Mouse (Mus musculus) left cerebral cortex, postnatal 4 days (tissue): ENCODE measurements around the gene Gm2663. TPM values are rescaled to one million over a fixed set of nuclear protein-coding genes. Genes with fewer than 3 reads are reported as not detected.
"Not testable (repeated sequence)": the region's sequence is repeated elsewhere in the genome, so short reads cannot be mapped to it uniquely, and the experiment has no call there.

Experiments
- DNase-seq: peaks from one replicate; pipeline ENCODE4 v3.0.0-alpha.2; 2022
- intact Hi-C: fragments of 180-260 bp; cut with DNase I; formaldehyde crosslinking; loops from one replicate; pipeline ENCODE4 v1.15.1; 2025
- total RNA-seq, 2 experiments: library from RNA; stranded (reverse); gene quantifications; 2 replicates each; pipeline ENCODE4 v1.2.3; 2021

The Gm2663 gene
- not detected for total RNA-seq

GRCm38 (mm10) chr6:40999379-40999778, at the start of gene Gm2663:
Gm2663 (minus strand) TSS chr6:40999479.
- DNase-seq, intact Hi-C loops: not testable (repeated sequence)

- no peak for DNase-seq
- intact Hi-C loops: no loop called here
These were observed 49.3 kb upstream of the Gm2663 start for GRCm38 (mm10) chr6:41048602-41049001.

DNA sequence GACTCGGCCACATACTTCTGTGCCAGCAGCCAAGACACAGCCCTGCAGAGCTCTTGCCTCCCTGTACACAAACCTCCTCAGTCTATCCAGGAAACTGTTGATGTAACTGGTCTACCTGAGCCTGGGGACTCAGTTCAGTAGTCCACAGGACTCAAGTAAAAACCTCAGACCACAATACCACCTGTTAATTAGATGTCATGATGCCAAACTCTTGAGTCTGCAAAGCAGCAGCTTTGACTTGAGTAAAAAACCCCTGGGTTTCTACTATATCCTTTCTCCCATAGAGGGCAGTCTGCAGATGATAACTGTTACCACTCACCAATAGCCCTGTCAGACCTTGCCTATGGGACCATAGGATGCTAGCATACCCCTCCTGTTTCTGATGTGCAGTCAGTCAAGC, 48.7 kb upstream of the Gm2663 start:
- intact Hi-C loops: no loop called here
- DNase-seq: no peak

DNA sequence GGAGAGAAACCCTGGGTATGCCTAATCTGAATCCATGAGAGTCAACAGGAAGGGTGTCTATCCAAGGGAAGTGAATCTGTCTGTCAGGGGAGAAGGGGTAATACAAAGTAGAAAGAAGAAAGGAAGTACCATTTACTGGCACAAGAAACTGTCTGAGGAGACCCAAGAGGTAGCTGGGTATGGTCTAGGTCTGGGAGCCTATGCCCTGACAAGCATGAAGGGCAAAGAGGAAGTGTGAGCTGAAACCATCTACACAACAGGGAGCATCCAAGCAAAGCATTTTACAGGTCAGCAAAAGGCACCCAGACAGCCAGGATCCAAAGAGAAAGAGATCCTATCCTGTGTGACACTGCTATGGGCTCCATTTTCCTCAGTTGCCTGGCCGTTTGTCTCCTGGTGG, 47.9 kb upstream of the Gm2663 start:
- no peak for DNase-seq
- intact Hi-C loops: no loop called here

DNA sequence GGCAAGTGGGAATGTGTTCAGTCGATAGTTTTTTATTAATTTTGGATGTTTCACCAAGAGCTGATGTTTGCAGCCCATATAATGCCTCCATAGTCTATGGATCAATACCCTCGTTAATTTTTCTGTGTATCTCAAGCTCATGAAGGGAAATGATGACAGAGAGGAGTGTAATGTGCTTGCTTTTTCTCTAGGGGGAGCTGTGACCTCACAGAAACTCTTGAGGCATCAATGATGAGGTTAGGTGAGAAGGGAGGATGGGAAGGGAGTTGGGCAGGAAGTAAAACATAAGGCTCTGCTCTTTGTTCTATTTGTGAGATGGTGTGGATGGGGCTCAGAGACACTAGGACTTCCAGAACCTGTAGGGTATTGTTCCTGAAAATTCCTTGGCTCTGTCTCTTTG, 47.3 kb upstream of the Gm2663 start:
- no peak for DNase-seq
- intact Hi-C loops: no loop called here

DNA sequence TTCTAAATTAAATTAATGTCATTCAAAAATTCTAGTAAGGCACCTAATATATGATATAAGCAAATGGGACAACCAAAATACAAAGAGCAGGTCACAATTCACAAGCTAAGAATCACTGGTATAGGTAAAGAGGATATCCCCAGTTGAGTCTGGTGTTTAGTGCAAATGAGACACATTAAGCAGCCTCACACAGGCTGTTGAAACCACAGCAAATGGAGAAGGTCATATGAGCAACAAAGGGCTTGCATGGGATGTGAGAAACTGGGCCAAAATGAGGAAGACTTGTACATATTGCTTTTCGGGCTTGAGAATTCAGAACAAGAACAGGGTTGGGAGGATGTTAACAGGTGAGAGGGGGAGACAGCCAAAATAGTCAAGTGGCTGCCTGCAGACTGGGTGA, 45.5 kb upstream of the Gm2663 start:
- DNase-seq: no peak
- intact Hi-C loops: no loop called here

GRCm38 (mm10) chr6:41044314-41044713, 45.0 kb upstream of the Gm2663 start:
- DNase-seq: no peak

DNA sequence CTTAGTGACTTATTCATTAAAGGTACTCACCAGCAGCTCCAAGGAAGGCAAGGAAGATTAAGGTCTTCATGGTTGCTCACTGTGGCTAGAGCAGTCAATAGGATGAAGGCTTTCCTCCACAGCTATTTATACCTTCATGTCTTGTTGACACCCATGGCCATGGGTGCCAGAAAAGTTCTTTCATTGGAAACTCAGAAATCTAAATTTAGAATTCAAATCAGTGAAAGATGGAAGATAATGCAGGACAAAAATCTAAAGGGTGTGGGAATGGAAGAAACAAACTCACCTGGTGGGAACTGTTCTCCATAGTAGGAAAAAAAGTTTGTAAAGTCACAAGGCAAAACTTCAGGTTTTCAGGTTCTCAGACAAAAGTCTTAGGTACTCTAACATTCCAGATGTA, 36.1 kb upstream of the Gm2663 start, which contains the start of gene 2210010C04Rik:
Gene 2210010C04Rik, minus strand, starts transcription at position 101 of the 400 bp plus-strand sequence.
- intact Hi-C loops: no loop called here
- DNase-seq: no peak

More at GRCm38 (mm10) chr6:41044314-41044713, 45.0 kb upstream of the Gm2663 start:
- intact Hi-C loops: no loop called here

DNA sequence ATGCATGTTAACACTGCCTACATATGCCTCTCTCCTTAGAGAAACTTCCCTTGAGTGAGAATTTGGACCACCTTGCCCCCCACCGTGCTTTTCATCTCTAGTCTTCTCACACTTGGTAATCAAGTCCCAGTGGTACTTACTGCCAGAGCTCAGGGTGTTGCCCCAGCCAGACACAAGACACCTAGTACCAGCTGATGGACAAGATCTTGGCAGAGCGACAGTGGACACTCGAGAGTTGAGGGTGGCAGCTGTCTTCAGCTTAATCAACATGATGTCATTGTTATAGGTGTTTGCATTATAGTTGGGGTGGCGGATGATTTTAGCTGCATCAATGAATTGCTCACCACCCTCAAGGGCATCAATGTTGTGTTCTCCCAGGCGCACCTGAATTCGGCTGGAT, 33.5 kb upstream of the Gm2663 start:
- no peak for DNase-seq
- intact Hi-C loops: no loop called here

GRCm38 (mm10) chr6:41032231-41032630, 33.0 kb upstream of the Gm2663 start:
- intact Hi-C loops: no loop called here
- no peak for DNase-seq

GRCm38 (mm10) chr6:41030821-41031220, 31.5 kb upstream of the Gm2663 start:
- no peak for DNase-seq
- intact Hi-C loops: no loop called here

DNA sequence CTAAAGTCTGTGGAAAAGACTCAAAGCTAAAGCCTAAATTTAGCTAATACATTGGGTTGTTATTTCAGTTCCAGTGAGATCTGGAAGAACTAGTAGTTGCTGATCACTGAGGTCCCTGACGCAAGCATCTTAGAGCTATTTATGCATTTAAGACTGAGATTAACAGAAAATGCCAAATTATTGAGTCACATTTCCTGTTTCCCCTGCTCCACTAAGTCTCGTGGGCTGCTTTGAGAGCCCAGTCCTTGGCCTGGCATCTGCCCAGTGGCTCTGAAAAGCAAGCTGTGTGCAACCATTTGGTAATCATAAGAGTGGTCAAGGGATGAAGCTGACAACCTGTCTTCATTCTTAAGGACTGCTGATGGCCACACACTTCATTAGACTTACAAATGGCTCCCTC, 27.8 kb upstream of the Gm2663 start:
- DNase-seq: no peak
- intact Hi-C loops: no loop called here

DNA sequence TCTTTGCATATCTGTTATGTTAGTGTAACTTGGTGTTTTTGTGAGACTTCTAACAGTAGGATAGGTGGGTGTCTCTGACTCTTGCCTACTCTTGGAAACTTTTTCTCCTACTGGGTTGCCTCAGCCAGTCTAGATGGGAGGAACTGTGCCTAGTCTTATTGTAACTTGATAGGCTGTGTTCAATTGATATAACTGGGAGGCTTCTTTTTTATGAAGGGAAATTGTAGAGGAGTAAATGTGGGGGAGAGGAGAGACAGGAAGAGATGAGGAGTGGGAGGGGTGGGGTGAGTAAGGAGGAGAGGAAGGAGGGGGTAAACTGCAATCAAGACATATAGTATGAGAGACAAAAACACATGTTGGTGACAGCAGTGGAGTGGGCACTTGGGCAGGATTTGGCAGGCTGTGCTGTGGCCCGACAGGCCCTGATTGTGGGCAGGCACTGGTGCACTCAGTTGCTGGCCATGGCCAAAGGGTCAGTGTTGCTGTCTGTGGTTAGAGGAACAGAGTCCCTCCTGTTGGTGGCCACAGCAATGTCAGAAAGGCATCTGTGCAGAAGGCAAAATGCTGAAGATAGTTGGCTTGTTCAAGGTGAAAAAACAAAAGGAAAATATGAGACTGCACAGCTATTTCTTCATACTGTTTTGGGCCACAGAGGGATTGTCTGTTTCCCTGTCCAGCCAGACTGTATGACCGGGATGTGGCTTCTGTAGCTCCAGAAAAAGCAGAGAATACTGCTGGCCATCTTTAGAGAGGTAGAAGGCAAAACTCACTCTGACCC, 26.8 kb upstream of the Gm2663 start:
- no peak for DNase-seq
- intact Hi-C loops: no loop called here

DNA sequence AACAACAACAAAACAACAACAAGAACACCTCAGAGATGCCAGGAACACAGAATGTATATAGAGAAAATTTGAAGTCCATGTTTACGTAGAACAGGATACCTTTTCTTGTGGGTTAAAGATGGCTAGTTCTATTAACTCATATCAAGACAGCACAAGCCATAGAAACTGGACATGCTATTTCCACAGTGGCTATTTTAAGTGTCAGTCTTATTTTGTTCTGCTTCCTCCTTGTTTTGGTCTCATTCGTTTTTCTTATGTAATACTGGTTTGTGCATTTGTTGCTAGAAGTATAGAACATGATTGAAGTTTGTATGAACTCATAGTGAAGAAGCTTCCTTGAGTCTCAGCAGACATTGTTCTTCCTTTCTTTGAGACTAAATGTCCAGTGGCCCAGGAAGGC, 19.9 kb upstream of the Gm2663 start:
- DNase-seq: no peak
- intact Hi-C loops: no loop called here

DNA sequence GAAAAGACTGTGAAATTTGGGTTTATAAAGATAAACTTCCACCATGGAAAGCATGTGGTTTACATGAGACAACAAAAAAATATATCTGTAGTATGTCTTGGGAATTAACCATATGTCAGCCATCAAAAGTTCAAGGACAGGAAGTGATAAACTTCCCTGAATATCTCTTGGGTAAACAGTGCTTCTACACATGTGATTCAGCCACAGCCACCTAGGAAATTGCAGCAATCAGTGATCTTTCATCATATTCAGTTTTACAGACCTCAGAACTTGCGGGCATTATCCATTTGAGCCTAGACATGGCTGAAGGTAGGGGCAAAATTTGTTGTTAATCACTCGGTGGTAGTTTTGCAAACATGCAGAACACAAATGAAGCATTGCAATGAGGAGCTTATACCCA, 19.4 kb upstream of the Gm2663 start:
- intact Hi-C loops: no loop called here
- DNase-seq: no peak

GRCm38 (mm10) chr6:41015065-41015464, 15.8 kb upstream of the Gm2663 start:
- DNase-seq: no peak
- intact Hi-C loops: no loop called here

DNA sequence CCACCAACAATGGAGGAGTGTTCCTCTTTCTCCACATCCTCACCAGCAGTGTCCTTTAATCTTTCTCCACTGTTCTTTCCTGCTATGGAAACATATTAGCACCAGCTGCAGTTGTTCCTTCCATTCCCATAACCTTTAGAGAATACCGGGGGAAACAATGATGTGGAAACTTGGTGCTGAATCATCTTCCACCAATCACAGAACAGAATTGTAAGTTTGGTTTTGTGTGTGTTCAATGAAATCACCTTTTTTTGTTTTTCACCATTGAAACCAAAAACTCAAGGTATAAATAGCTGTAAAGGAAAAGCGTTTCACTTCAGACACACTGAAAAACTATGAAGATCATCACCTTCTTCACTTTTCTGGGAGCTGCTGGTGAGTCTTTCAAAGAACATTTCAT, 34.8 kb downstream of the Gm2663 start, which contains the start of gene 1810009J06Rik:
Gene 1810009J06Rik, plus strand, starts transcription at position 301 of the 400 bp plus-strand sequence.
- DNase-seq, intact Hi-C loops: not testable (repeated sequence)

GRCm38 (mm10) chr6:40953716-40954115, 45.6 kb downstream of the Gm2663 start:
- intact Hi-C loops: no loop called here
- no peak for DNase-seq

DNA sequence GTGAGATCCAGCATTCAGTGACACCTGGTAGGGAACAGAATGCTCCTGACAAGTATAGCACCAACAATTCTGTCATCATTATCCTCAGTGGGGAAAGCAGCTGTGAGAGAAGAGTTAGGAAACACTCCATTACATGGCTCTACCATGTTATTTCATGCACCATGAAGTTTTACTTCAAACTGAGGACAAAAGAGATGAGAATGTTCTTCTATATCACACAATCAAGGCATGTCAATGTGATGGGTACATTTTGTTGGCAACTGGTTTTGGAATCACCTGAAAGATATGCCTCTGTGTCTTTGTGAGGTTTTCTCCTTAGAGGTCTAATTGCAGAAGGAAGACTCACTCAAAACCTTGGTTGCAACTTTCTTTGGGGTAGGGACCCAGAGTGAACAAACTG, 47.5 kb downstream of the Gm2663 start, which contains the start of gene Gm4744:
Gene Gm4744, minus strand, starts transcription at position 101 of the 400 bp plus-strand sequence.
- intact Hi-C loops: no loop called here
- DNase-seq: no peak
